Mouse (Mus musculus) hindbrain, embryonic 14.5 days (tissue): ENCODE measurements around the gene Dbi. TPM values are rescaled to one million over a fixed set of nuclear protein-coding genes. Genes with fewer than 3 reads are reported as not detected.
A peak's percentile ranks its signal among the peaks of the same experiment; 100 is the strongest.

Source experiments
- ATAC-seq: fragments of 200-750 bp; cut with Nextera tagmentation; 2 replicates; pipeline ENCODE4 v1.8.0; 2017; ENCODE audit warnings: moderate number of reproducible peaks, mild to moderate bottlenecking, moderate TSS enrichment, moderate library complexity; ENCODE audit not compliant: low FRiP score
- DNase-seq: peaks from one replicate; pipeline ENCODE4 v3.0.0-alpha.2; 2015; ENCODE audit warnings: low spot score
- H3K27ac ChIP-seq: fragments of 300-500 bp; sonication (generic); 2 replicates; pipeline ENCODE4 v1.5.1; 2014; ENCODE audit warnings: mild to moderate bottlenecking, moderate library complexity
- H3K27me3 ChIP-seq: fragments of 300-500 bp; sonication (generic); 2 replicates; pipeline ENCODE4 v1.6.1; 2014; ENCODE audit warnings: mild to moderate bottlenecking, low read length, mixed read lengths; ENCODE audit not compliant: control insufficient read depth, insufficient read depth
- H3K36me3 ChIP-seq: fragments of 300-500 bp; sonication (generic); replicated peaks from 2 replicates; pipeline ENCODE4 v1.6.1; 2014; ENCODE audit not compliant: control insufficient read depth, insufficient read depth
- H3K4me1 ChIP-seq: fragments of 300-500 bp; sonication (generic); replicated peaks from 2 replicates; pipeline ENCODE4 v1.6.1; 2014; ENCODE audit warnings: antibody characterized with exemption, low read length, mixed read lengths; ENCODE audit not compliant: control insufficient read depth, insufficient read depth
- H3K4me2 ChIP-seq: fragments of 300-500 bp; sonication (generic); replicated peaks from 2 replicates; pipeline ENCODE4 v1.6.1; 2014; ENCODE audit warnings: mild to moderate bottlenecking, moderate library complexity
- H3K4me3 ChIP-seq: fragments of 300-500 bp; sonication (generic); replicated peaks from 2 replicates; pipeline ENCODE4 v1.5.1; 2014; ENCODE audit warnings: mild to moderate bottlenecking, low read length
- H3K9ac ChIP-seq: fragments of 300-500 bp; sonication (generic); 2 replicates; pipeline ENCODE4 v1.6.1; 2014
- H3K9me3 ChIP-seq: fragments of 300-500 bp; sonication (generic); 2 replicates; pipeline ENCODE4 v1.6.1; 2016; ENCODE audit warnings: low read length; ENCODE audit not compliant: control insufficient read depth
- WGBS: fragments of 180-500 bp; shearing (Covaris S2); extraction: QIAGEN DNeasy Blood & Tissue Kit; methylation state at CpG from one replicate; pipeline ENCODE4 v1.1.7; 2014; 5-methylcytosine and 5-hydroxymethylcytosine counted together
- polyA plus RNA-seq: library from polyadenylated mRNA; unstranded; fragments of >200 nt; fragmentation: Nextera tagmentation; extraction: Ambion mirVana; gene quantifications from 2 replicates; pipeline ENCODE4 v1.2.1, GENCODE M21; 2014

Dbi gene
- polyA plus RNA-seq, 1 experiment from 2014 or later: 1,660 TPM

DNA sequence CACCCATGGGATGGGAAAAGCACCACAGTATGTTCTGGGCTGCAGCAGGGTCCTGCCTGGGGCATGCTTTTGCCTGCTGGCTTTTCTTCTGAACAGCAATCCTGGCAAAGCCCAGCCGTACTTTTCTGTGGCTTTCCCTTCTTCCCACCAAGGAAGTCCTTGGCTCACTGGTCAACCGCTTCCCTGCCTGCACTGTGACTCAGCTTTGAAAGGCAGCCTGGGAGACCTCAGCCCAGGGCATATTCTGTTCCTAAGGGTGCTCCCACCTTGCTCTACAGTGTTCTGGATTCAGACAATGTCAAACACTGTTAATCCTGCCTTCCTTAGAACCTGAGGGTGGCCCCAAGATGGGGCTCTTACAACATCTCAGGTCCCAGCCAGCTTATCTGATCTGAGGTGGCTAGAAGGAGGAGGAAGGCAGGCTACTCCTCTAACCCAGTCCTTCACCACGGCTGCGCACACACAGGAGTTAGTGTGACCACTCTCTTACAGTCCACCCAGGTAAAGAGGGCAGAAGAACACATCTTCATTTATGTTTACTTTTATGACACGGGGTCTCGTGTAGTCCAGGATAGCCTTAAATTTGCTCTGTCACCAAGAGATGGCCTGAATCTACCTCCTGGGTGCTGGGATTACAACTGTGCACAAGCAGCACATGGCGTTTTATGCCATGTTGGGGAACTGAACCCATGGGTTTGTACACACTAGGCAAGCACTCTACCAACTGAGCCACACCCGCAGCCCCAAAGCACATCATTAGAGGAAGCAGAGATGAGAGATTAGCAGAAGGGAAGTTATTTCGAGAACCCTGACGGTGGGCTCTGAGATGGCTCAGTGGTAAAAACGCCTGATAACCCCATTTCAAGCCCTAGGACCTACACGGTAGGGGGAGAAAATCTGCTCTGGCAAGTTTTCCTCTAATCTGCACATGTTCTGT lies 8.4 kb downstream of the Dbi start:
- Histone ChIP-seq H3K27me3 (no peaks in the 10 kb centered on the region), H3K9ac (no peak overlapping the region), H3K4me1 (no peaks in the 10 kb centered on the region), H3K4me3 (no peak overlapping the region), H3K36me3 (peaks cover 29% of the 10 kb centered on the region), H3K9me3 (no peaks in the 10 kb centered on the region), H3K4me2 (no peak overlapping the region), H3K27ac (no peak overlapping the region)
- WGBS: 95% methylated on average over 12 of the region's 12 CpGs
- no peak for DNase-seq
- no peak for ATAC-seq

DNA sequence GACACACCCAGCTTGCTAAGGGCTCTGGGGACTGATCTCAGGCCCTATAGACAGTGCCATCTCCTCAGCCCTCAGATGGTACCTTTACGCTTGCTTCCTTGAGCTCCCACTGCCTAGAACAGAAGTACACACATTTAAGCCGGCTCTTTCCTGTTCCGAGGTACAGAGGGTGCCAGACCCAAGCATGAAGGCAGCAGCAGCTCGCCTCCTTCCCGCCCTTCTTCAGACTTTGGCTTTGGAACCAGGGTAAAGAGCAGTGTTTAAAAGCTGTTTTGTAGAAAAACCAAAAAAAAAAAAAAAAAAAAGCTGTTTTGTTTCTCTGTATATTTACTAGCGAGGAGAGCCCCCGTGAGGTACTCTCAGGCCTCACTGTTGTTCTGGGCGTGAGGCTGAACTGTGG lies 9.1 kb downstream of the Dbi start:
- no peaks in the 10 kb centered on the region for H3K4me1 ChIP-seq

DNA sequence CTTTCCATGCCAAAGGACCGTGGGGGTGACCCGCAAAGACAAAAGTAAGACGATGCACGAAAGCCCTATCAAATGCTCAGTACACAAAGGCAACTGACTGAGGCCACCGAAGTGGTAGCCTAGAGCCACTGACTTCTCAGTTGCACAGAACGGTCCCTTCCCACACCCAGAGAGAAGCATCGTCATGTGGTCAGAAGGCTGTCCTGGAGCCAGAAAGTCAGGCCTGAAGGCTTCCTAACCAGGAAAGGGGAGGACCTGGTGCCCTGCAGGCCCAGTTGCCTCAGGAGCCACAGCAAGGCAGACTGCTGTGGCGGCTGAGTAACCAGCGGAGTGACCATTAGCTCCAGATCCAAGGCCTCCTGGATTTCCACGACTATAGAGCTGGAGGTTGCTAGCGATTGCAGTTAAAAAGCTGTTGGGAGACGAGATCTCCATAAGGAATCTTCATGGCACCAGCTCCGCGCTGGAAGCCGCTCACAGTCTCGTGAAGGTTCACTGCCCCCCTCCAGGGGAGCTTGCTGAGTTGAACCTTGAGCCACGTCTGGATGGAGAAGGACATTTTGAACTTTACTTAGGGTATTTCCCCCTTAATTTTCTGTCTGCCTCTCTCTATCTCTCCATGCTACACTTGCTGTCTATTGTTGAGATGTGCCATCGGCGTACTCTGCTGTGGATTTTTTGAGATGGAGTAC lies 11.0 kb downstream of the Dbi start:
- H3K9ac ChIP-seq: no peak overlapping the region
- peaks cover 19% of the 10 kb centered on the region for H3K36me3 ChIP-seq
- no peak overlapping the region for H3K4me2 ChIP-seq
- ATAC-seq (no peak), DNase-seq (no peak)
- no peak overlapping the region for H3K4me3 ChIP-seq
- no peaks in the 10 kb centered on the region for H3K27me3 ChIP-seq
- H3K4me1 ChIP-seq: no peaks in the 10 kb centered on the region
- H3K27ac ChIP-seq: no peak overlapping the region
- H3K9me3 ChIP-seq: no peaks in the 10 kb centered on the region
- 87% methylated on average over 19 of the region's 19 CpGs for WGBS

More for the DNA sequence above, 9.1 kb downstream of the Dbi start:
- no peaks in the 10 kb centered on the region for H3K9me3 ChIP-seq
- ATAC-seq: no peak
- no peak overlapping the region for H3K4me2 ChIP-seq
- no peaks in the 10 kb centered on the region for H3K27me3 ChIP-seq
- no peak overlapping the region for H3K27ac ChIP-seq
- H3K36me3 ChIP-seq: peaks cover 29% of the 10 kb centered on the region
- H3K9ac ChIP-seq: no peak overlapping the region
- DNase-seq: no peak
- 90% methylated on average over 8 of the region's 8 CpGs for WGBS
- no peak overlapping the region for H3K4me3 ChIP-seq

DNA sequence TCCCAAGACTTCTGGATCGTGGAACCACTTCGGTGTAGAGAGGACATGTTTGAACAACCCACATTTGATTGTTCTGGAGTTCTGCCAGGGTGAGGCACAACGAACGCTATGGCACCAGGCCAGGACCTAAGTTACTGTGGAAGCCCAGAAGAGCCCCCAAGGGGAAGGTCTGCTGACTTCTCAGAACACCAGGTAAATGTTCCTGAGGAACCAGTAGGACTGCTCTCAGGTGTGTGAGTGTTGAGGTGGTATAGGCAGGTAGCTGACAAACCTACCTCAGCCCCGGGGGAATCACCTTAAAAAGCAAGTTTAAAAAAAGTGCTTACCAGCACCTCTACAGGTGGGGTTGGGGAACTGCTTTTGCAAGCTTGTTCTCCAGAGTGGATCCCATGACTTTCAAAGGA lies 15.3 kb downstream of the Dbi start:
- H3K27ac ChIP-seq: no peak overlapping the region
- DNase-seq (no peak), ATAC-seq (no peak)
- H3K4me1 ChIP-seq: no peaks in the 10 kb centered on the region
- H3K9ac ChIP-seq: no peak overlapping the region
- WGBS: 73% methylated on average over 5 of the region's 5 CpGs
- no peaks in the 10 kb centered on the region for H3K36me3 ChIP-seq
- H3K27me3 ChIP-seq: no peaks in the 10 kb centered on the region
- no peak overlapping the region for H3K4me2 ChIP-seq
- no peak overlapping the region for H3K4me3 ChIP-seq
- H3K9me3 ChIP-seq: no peaks in the 10 kb centered on the region

- 88% methylated on average over 3 of the region's 3 CpGs for WGBS
- H3K4me1 ChIP-seq: no peaks in the 10 kb centered on the region
- H3K27me3 ChIP-seq: no peaks in the 10 kb centered on the region
- no peak overlapping the region for H3K4me2 ChIP-seq
- no peak overlapping the region for H3K9ac ChIP-seq
- no peak for ATAC-seq
- no peak overlapping the region for H3K27ac ChIP-seq
- H3K36me3 ChIP-seq: no peaks in the 10 kb centered on the region
- no peaks in the 10 kb centered on the region for H3K9me3 ChIP-seq
- no peak overlapping the region for H3K4me3 ChIP-seq
- DNase-seq: no peak
Observed at GRCm38 (mm10) chr1:120101227-120101609, 19.7 kb downstream of the Dbi start.

DNA sequence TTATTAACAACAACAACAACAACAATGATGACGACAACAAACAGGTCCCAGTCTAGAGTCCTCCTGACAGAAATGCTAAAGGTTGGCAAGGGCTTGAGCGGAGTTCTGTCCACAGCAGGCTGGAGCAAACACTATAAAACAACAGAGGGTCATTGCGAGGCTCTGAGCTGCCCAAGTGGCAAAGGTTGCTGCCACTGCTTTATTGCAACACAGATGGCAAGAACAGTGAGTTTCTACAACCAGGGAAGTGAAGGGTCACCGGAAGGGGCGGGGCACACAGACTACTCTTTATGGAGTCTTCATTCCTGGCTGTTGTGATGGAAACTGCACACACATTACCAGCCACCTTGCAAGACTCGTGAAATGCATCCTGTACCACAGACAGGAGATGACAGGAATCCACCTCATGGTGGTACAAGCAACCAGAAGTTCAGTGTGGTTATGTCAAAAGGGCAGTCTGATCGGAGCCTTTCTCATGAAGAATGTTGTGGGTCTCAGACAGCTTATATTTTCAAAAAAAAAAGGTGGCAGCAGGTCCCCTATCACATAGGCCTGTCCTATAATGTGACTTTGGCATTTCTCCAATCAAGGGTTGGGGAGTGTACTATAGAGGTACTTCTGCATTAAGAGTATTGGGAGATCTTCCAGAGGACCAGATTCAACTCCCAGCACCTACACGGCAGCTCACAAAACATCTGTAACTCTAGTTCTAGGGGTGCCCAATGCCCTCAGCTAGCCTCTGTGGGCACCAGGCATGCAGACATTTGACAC lies 20.2 kb downstream of the Dbi start:
- DNase-seq (no peak), ATAC-seq (no peak)
- H3K4me1 ChIP-seq: no peaks in the 10 kb centered on the region
- no peak overlapping the region for H3K4me2 ChIP-seq
- no peaks in the 10 kb centered on the region for H3K27me3 ChIP-seq
- no peaks in the 10 kb centered on the region for H3K36me3 ChIP-seq
- H3K4me3 ChIP-seq: no peak overlapping the region
- no peak overlapping the region for H3K9ac ChIP-seq
- H3K27ac ChIP-seq: no peak overlapping the region
- 74% methylated on average over 8 of the region's 8 CpGs for WGBS
- H3K9me3 ChIP-seq: no peaks in the 10 kb centered on the region

DNA sequence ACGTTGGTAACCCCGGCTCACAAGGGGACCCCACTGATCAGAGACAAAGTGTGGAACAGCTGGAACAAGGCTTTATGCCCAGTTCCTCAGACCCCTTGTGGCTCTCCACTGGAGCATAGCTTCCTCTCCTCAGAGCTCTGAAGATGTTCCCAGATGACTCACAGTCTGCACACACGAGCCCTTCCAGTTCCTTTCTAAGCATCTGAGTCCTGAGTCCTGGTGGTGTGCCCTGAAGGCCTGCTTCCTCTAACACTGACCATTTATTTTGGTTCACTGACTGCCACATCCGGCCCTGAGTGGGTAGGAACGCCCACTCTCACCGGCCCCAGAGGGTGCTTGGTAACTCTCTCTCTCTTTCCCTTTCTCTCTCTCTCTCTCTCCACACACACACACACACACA lies 21.4 kb downstream of the Dbi start:
- Histone ChIP-seq H3K4me2 (no peak overlapping the region), H3K27me3 (no peaks in the 10 kb centered on the region), H3K9ac (no peak overlapping the region), H3K27ac (no peak overlapping the region), H3K36me3 (no peaks in the 10 kb centered on the region), H3K4me3 (no peak overlapping the region), H3K9me3 (no peaks in the 10 kb centered on the region), H3K4me1 (no peaks in the 10 kb centered on the region)
- ATAC-seq (no peak), DNase-seq (no peak)
- 70% methylated on average over 6 of the region's 6 CpGs for WGBS

DNA sequence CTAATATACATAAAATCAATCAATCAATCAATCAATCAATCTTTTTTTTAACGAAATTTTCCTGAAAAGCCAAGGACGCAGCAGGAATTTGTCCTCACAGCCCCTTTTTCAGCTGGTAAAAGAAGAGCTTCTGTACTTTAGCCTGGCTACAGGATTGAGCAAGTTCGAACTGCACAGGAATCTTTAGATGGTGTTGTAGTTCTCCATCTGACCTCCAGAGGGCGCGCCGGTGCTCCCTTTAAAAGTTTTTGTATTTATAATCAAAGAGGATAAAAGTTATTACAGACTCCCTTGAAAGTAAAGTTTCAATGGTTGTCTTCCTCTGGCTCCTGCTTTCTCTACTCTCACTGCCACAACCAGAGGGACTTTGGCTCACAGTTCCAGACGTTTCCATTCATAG lies 22.6 kb downstream of the Dbi start:
- WGBS: 16% methylated on average over 7 of the region's 7 CpGs
- Histone ChIP-seq H3K9ac (no peak overlapping the region), H3K27me3 (no peaks in the 10 kb centered on the region), H3K27ac (no peak overlapping the region), H3K4me2 (no peak overlapping the region), H3K36me3 (no peaks in the 10 kb centered on the region), H3K4me1 (no peaks in the 10 kb centered on the region), H3K4me3 (no peak overlapping the region), H3K9me3 (no peaks in the 10 kb centered on the region)
- ATAC-seq (no peak), DNase-seq (peak; percentile 67)

GRCm38 (mm10) chr1:120094920-120095319 lies 26.0 kb downstream of the Dbi start:
- Histone ChIP-seq H3K4me3 (no peak overlapping the region), H3K9ac (no peak overlapping the region), H3K27ac (no peak overlapping the region), H3K4me2 (no peak overlapping the region), H3K27me3 (no peaks in the 10 kb centered on the region), H3K4me1 (no peaks in the 10 kb centered on the region), H3K36me3 (no peaks in the 10 kb centered on the region), H3K9me3 (peaks cover 6% of the 10 kb centered on the region; the same call in 1 of the 2 replicates)
- ATAC-seq (no peak), DNase-seq (no peak)
- WGBS: 66% methylated on average over 3 of the region's 3 CpGs
